Mouse (Mus musculus) frontal cortex, adult (tissue): ENCODE data around the gene Gm17175.
"Not testable (repeated sequence)": the region's sequence is repeated elsewhere in the genome, so short reads cannot be mapped to it uniquely, and the experiment has no call there.

Experiments used
- ATAC-seq: cut with Nextera tagmentation; 2 replicates; pipeline ENCODE4 v1.9.2; 2017; ENCODE audit warnings: mild to moderate bottlenecking, moderate library complexity, mixed read lengths; ENCODE audit not compliant: low TSS enrichment

The Gm17175 gene

GRCm38 (mm10) chr14:51573963-51574362, at the start of gene Gm17175:
TSS of gene Gm17175 (minus strand) at chr14:51574063.
- not testable (repeated sequence) for ATAC-seq

GRCm38 (mm10) chr14:51611210-51611609, 37.3 kb upstream of the Gm17175 start, which contains the start of gene Gm17078:
TSS of gene Gm17078 (minus strand) at chr14:51611310.
- no peak for ATAC-seq

GRCm38 (mm10) chr14:51592039-51592438, 18.2 kb upstream of the Gm17175 start, which contains the start of gene Gm17174:
TSS of gene Gm17174 (minus strand) at chr14:51592139.
- ATAC-seq, result not testable (repeated sequence)

- ATAC-seq, result no peak
Measured at GRCm38 (mm10) chr14:51552490-51552889, 21.4 kb downstream of the Gm17175 start, which contains the start of gene Gm5622. TSS of gene Gm5622 (plus strand) at chr14:51552790.
